Mouse (Mus musculus): Measurements from ENCODE around the gene Gbp6. TPM values are rescaled to one million over a fixed set of nuclear protein-coding genes. Genes with fewer than 3 reads are reported as not detected.
"Not testable (repeated sequence)": the region's sequence is repeated elsewhere in the genome, so short reads cannot be mapped to it uniquely, and the experiment has no call there.

The Gbp6 gene
- polyA plus RNA-seq, 1 experiment from 2014 or later = 0.09 TPM

- no peaks in the 10 kb centered on the region for H3K9me3 ChIP-seq (ENCODE audit: control insufficient read depth, low read length)
- ATAC-seq (ENCODE audit: insufficient number of reproducible peaks, low FRiP score, low TSS enrichment, low read depth) = no peak
- WGBS = 68% methylated on average over 4 of the region's 4 CpGs
- no peak for DNase-seq (ENCODE audit: low spot score)
- H3K27me3 ChIP-seq (ENCODE audit: control insufficient read depth, insufficient read depth, low read length) = no peaks in the 10 kb centered on the region
- no peak overlapping the region for H3K27ac ChIP-seq (replicated peaks; ENCODE audit: low read depth, low read length)
- no peak overlapping the region for H3K9ac ChIP-seq (ENCODE audit: low read length)
- H3K4me3 ChIP-seq (ENCODE audit: low read depth, low read length) = no peak overlapping the region
- H3K4me2 ChIP-seq (ENCODE audit: low read depth, severe bottlenecking) = no peak overlapping the region
- no peaks in the 10 kb centered on the region for H3K36me3 ChIP-seq (ENCODE audit: control insufficient read depth, insufficient read depth, low read length)
- no peaks in the 10 kb centered on the region for H3K4me1 ChIP-seq (ENCODE audit: control insufficient read depth, insufficient read depth, low read length)
These were observed 8.5 kb upstream of the Gbp6 start for GRCm38 (mm10) chr5:105301963-105302362.

- DNase-seq (ENCODE audit: low spot score) = no peak
- H3K36me3 ChIP-seq (ENCODE audit: control insufficient read depth, insufficient read depth, low read length) = no peaks in the 10 kb centered on the region
- no peak overlapping the region for H3K4me3 ChIP-seq (ENCODE audit: low read depth, low read length)
- H3K27me3 ChIP-seq (ENCODE audit: control insufficient read depth, insufficient read depth, low read length) = no peaks in the 10 kb centered on the region
- WGBS = 33% methylated on average over 2 of the region's 2 CpGs
- no peaks in the 10 kb centered on the region for H3K4me1 ChIP-seq (ENCODE audit: control insufficient read depth, insufficient read depth, low read length)
- H3K9me3 ChIP-seq (ENCODE audit: control insufficient read depth, low read length) = no peaks in the 10 kb centered on the region
- no peak for ATAC-seq (ENCODE audit: insufficient number of reproducible peaks, low FRiP score, low TSS enrichment, low read depth)
- H3K9ac ChIP-seq (ENCODE audit: low read length) = no peak overlapping the region
- H3K4me2 ChIP-seq (ENCODE audit: low read depth, severe bottlenecking) = no peak overlapping the region
- no peak overlapping the region for H3K27ac ChIP-seq (replicated peaks; ENCODE audit: low read depth, low read length)
These were observed 8.0 kb upstream of the Gbp6 start for GRCm38 (mm10) chr5:105301531-105301930.

- H3K36me3 ChIP-seq (ENCODE audit: control insufficient read depth, insufficient read depth, low read length) = no peaks in the 10 kb centered on the region
- no peaks in the 10 kb centered on the region for H3K9me3 ChIP-seq (ENCODE audit: control insufficient read depth, low read length)
- no peak overlapping the region for H3K4me2 ChIP-seq (ENCODE audit: low read depth, severe bottlenecking)
- H3K4me1 ChIP-seq (ENCODE audit: control insufficient read depth, insufficient read depth, low read length) = no peaks in the 10 kb centered on the region
- no peak overlapping the region for H3K9ac ChIP-seq (ENCODE audit: low read length)
- ATAC-seq (ENCODE audit: insufficient number of reproducible peaks, low FRiP score, low TSS enrichment, low read depth) (no peak), DNase-seq (ENCODE audit: low spot score) (no peak)
- no peak overlapping the region for H3K27ac ChIP-seq (replicated peaks; ENCODE audit: low read depth, low read length)
- no peak overlapping the region for H3K4me3 ChIP-seq (ENCODE audit: low read depth, low read length)
- no peaks in the 10 kb centered on the region for H3K27me3 ChIP-seq (ENCODE audit: control insufficient read depth, insufficient read depth, low read length)
- 92% methylated on average over 3 of the region's 3 CpGs for WGBS
These were observed 2.2 kb upstream of the Gbp6 start for GRCm38 (mm10) chr5:105295746-105296145.

GRCm38 (mm10) chr5:105292492-105292891 is 1.0 kb downstream of the Gbp6 start:
- H3K27me3 ChIP-seq (ENCODE audit: control insufficient read depth, insufficient read depth, low read length) = no peaks in the 10 kb centered on the region
- no peak overlapping the region for H3K9ac ChIP-seq (ENCODE audit: low read length)
- no peaks in the 10 kb centered on the region for H3K36me3 ChIP-seq (ENCODE audit: control insufficient read depth, insufficient read depth, low read length)
- no peaks in the 10 kb centered on the region for H3K4me1 ChIP-seq (ENCODE audit: control insufficient read depth, insufficient read depth, low read length)
- DNase-seq (ENCODE audit: low spot score) (no peak), ATAC-seq (ENCODE audit: insufficient number of reproducible peaks, low FRiP score, low TSS enrichment, low read depth) (no peak)
- H3K9me3 ChIP-seq (ENCODE audit: control insufficient read depth, low read length) = no peaks in the 10 kb centered on the region
- no peak overlapping the region for H3K27ac ChIP-seq (replicated peaks; ENCODE audit: low read depth, low read length)
- no peak overlapping the region for H3K4me3 ChIP-seq (ENCODE audit: low read depth, low read length)
- 89% methylated on average over 1 of the region's 1 CpGs for WGBS
- no peak overlapping the region for H3K4me2 ChIP-seq (ENCODE audit: low read depth, severe bottlenecking)

- DNase-seq (ENCODE audit: low spot score); H3K9ac ChIP-seq (ENCODE audit: low read length); H3K4me2 ChIP-seq (ENCODE audit: low read depth, severe bottlenecking); H3K4me1 ChIP-seq (ENCODE audit: control insufficient read depth, insufficient read depth, low read length); H3K27ac ChIP-seq (replicated peaks; ENCODE audit: low read depth, low read length); H3K9me3 ChIP-seq (ENCODE audit: control insufficient read depth, low read length); H3K36me3 ChIP-seq (ENCODE audit: control insufficient read depth, insufficient read depth, low read length); ATAC-seq (ENCODE audit: insufficient number of reproducible peaks, low FRiP score, low TSS enrichment, low read depth); H3K27me3 ChIP-seq (ENCODE audit: control insufficient read depth, insufficient read depth, low read length); H3K4me3 ChIP-seq (ENCODE audit: low read depth, low read length): not testable (repeated sequence)
- 87% methylated on average over 3 of the region's 3 CpGs for WGBS
These were observed 2.6 kb downstream of the Gbp6 start for GRCm38 (mm10) chr5:105290921-105291320.

- H3K27ac ChIP-seq (replicated peaks; ENCODE audit: low read depth, low read length); H3K9me3 ChIP-seq (ENCODE audit: control insufficient read depth, low read length); H3K27me3 ChIP-seq (ENCODE audit: control insufficient read depth, insufficient read depth, low read length); H3K36me3 ChIP-seq (ENCODE audit: control insufficient read depth, insufficient read depth, low read length); H3K4me3 ChIP-seq (ENCODE audit: low read depth, low read length); H3K4me1 ChIP-seq (ENCODE audit: control insufficient read depth, insufficient read depth, low read length); DNase-seq (ENCODE audit: low spot score); H3K4me2 ChIP-seq (ENCODE audit: low read depth, severe bottlenecking); ATAC-seq (ENCODE audit: insufficient number of reproducible peaks, low FRiP score, low TSS enrichment, low read depth); H3K9ac ChIP-seq (ENCODE audit: low read length): not testable (repeated sequence)
- no CpG with 5 or more reads among the region's 3 CpGs for WGBS
These were observed 32.8 kb downstream of the Gbp6 start for GRCm38 (mm10) chr5:105260673-105261072.

- Histone ChIP-seq H3K27ac (replicated peaks; ENCODE audit: low read depth, low read length) (no peak overlapping the region), H3K4me3 (ENCODE audit: low read depth, low read length) (no peak overlapping the region), H3K27me3 (ENCODE audit: control insufficient read depth, insufficient read depth, low read length) (no peaks in the 10 kb centered on the region), H3K9me3 (ENCODE audit: control insufficient read depth, low read length) (no peaks in the 10 kb centered on the region), H3K4me1 (ENCODE audit: control insufficient read depth, insufficient read depth, low read length) (no peaks in the 10 kb centered on the region), H3K9ac (ENCODE audit: low read length) (no peak overlapping the region), H3K36me3 (ENCODE audit: control insufficient read depth, insufficient read depth, low read length) (no peaks in the 10 kb centered on the region), H3K4me2 (ENCODE audit: low read depth, severe bottlenecking) (no peak overlapping the region)
- no peak for DNase-seq (ENCODE audit: low spot score)
- no peak for ATAC-seq (ENCODE audit: insufficient number of reproducible peaks, low FRiP score, low TSS enrichment, low read depth)
These were observed 41.0 kb downstream of the Gbp6 start for GRCm38 (mm10) chr5:105252491-105252890.

GRCm38 (mm10) chr5:105244741-105245140 is 48.8 kb downstream of the Gbp6 start:
- H3K27me3 ChIP-seq (ENCODE audit: control insufficient read depth, insufficient read depth, low read length); H3K4me1 ChIP-seq (ENCODE audit: control insufficient read depth, insufficient read depth, low read length); H3K36me3 ChIP-seq (ENCODE audit: control insufficient read depth, insufficient read depth, low read length); H3K9ac ChIP-seq (ENCODE audit: low read length); H3K9me3 ChIP-seq (ENCODE audit: control insufficient read depth, low read length); H3K4me3 ChIP-seq (ENCODE audit: low read depth, low read length); H3K4me2 ChIP-seq (ENCODE audit: low read depth, severe bottlenecking); H3K27ac ChIP-seq (replicated peaks; ENCODE audit: low read depth, low read length); ATAC-seq (ENCODE audit: insufficient number of reproducible peaks, low FRiP score, low TSS enrichment, low read depth); DNase-seq (ENCODE audit: low spot score): not testable (repeated sequence)
- WGBS = 87% methylated on average over 3 of the region's 3 CpGs

GRCm38 (mm10) chr5:105240982-105241381 is 52.5 kb downstream of the Gbp6 start:
- not testable (repeated sequence) for H3K4me1 ChIP-seq (ENCODE audit: control insufficient read depth, insufficient read depth, low read length); H3K4me2 ChIP-seq (ENCODE audit: low read depth, severe bottlenecking); ATAC-seq (ENCODE audit: insufficient number of reproducible peaks, low FRiP score, low TSS enrichment, low read depth); H3K36me3 ChIP-seq (ENCODE audit: control insufficient read depth, insufficient read depth, low read length); H3K27me3 ChIP-seq (ENCODE audit: control insufficient read depth, insufficient read depth, low read length); H3K9ac ChIP-seq (ENCODE audit: low read length); H3K27ac ChIP-seq (replicated peaks; ENCODE audit: low read depth, low read length); DNase-seq (ENCODE audit: low spot score); H3K9me3 ChIP-seq (ENCODE audit: control insufficient read depth, low read length); H3K4me3 ChIP-seq (ENCODE audit: low read depth, low read length)
- 86% methylated on average over 5 of the region's 5 CpGs for WGBS

Measured in limb, embryonic 11.5 days (tissue).